Mouse (Mus musculus) small intestine, adult 2 months (tissue): ENCODE results near the gene Spry1. TPM values are rescaled to one million over a fixed set of nuclear protein-coding genes. Genes with fewer than 3 reads are reported as not detected.

Experiments used
- H3K27ac ChIP-seq: fragments of 200-500 bp; 2 replicates; pipeline ENCODE4 v1.5.1; 2012; ENCODE audit warnings: low read depth, low read length, control low read depth, inconsistent platforms; ENCODE audit not compliant: insufficient read depth
- H3K27me3 ChIP-seq: fragments of 200-500 bp; 2 replicates; pipeline ENCODE4 v1.6.1; 2012; ENCODE audit warnings: mild to moderate bottlenecking, moderate library complexity, low read length, inconsistent platforms; ENCODE audit not compliant: control insufficient read depth, insufficient read depth
- H3K36me3 ChIP-seq: fragments of 200-500 bp; 2 replicates; pipeline ENCODE4 v1.6.1; 2012; ENCODE audit warnings: mild to moderate bottlenecking, low read length, control low read depth, inconsistent platforms; ENCODE audit not compliant: control insufficient read depth, insufficient read depth
- H3K4me1 ChIP-seq: fragments of 200-500 bp; 2 replicates; pipeline ENCODE4 v1.6.1; 2012; ENCODE audit warnings: low read length, inconsistent platforms, mixed read lengths; ENCODE audit not compliant: control insufficient read depth, insufficient read depth, insufficient read length
- H3K4me3 ChIP-seq: fragments of 200-500 bp; 2 replicates; pipeline ENCODE4 v1.5.1; 2012; ENCODE audit warnings: low read depth, mild to moderate bottlenecking, control low read depth, inconsistent platforms, low read length, moderate library complexity
- CTCF ChIP-seq: fragments of 200-500 bp; IDR thresholded peaks from 2 replicates; pipeline ENCODE4 v1.5.1; 2012; ENCODE audit warnings: low read depth, mild to moderate bottlenecking, control low read depth, inconsistent platforms, low read length, moderate library complexity, mixed read lengths; ENCODE audit not compliant: insufficient replicate concordance, insufficient read length; ENCODE audit errors: extremely low read depth
- POLR2A ChIP-seq: fragments of 200-500 bp; IDR thresholded peaks from 2 replicates; pipeline ENCODE4 v1.6.1; 2012; ENCODE audit warnings: low read depth, mild to moderate bottlenecking, control low read depth, inconsistent platforms, low read length, moderate library complexity
- WGBS: fragments of 180-500 bp; shearing (Covaris S2); methylation state at CpG from one replicate; pipeline ENCODE4 v1.1.7; 2018; 5-methylcytosine and 5-hydroxymethylcytosine counted together
- polyA plus RNA-seq: library from polyadenylated mRNA; depleted of rRNA; stranded (reverse); fragments of >200 nt; gene quantifications from 2 replicates; pipeline ENCODE4 v1.2.3, GENCODE M21; 2012

Gene Spry1
- polyA plus RNA-seq, 1 experiment: 17.5 TPM

DNA sequence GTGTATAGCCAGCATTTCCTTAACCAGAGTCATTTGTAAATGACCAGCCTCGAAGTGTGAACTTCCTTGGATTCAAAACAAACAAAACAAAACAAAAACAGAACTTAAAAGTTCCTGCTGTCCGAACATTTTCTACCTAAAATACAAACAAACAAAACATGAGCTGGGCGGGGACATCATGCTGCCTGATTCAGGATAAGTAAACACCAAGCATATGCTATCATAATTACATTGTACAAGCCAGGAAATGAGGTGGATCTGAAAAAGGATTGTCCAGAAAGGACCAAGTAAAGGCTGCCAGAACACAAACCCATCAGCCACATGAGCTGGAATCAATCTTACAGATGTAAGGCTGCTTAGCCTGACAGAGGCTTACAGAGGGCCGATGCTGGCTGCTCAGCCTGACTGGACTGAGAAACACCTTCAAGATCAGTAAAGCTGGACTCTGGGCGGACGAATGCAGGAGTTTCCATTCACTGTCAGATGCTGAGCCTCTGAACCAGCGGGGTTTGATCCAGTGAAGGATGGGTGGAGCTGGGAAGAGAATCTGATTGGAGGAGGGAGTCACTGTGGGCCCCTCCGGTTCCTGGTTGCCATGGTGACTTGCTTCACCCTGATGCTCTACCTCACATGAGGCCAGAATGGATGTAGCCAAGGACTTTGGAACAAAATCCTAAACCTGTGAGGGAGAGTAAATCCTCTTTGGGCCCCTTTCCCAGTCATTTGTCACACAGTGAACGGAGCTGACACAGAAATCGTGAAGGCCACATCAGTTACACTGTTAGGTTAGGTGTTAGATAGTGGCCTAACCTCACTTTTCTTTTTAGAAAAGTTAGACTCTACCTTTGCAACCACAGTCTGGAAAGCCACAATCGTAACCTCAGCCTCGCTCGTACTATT, 34.5 kb upstream of the Spry1 start:
- WGBS: 56% methylated on average over 13 of the region's 13 CpGs
- H3K27me3 ChIP-seq: no peaks in the 10 kb centered on the region
- no peaks in the 10 kb centered on the region for H3K36me3 ChIP-seq
- peak overlapping the region; percentile 24; the same call in 1 of the 2 replicates for H3K27ac ChIP-seq
- H3K4me1 ChIP-seq: peaks cover 7% of the 10 kb centered on the region; the same call in 1 of the 2 replicates
- no peak overlapping the region for H3K4me3 ChIP-seq
- no peak for TF ChIP-seq POLR2A
- TF ChIP-seq CTCF: no peak

DNA sequence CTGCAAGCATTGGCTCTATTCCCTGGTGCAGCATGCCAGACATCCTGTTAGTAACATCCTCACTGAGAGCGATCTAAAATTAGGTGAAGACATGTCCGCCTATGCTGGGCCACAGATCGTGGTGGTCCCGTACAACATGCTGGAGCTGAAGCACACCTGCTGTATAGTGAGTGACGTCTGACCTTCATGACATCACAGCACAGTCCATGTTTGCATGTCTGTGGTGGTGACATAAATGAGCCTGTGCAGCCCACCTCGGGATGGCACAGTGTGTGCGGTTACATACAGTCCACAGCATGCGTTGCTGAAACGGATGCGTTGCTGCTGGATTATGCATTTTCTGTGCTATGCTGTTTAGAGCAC, 33.9 kb upstream of the Spry1 start:
- H3K4me3 ChIP-seq: no peak overlapping the region
- no peaks in the 10 kb centered on the region for H3K36me3 ChIP-seq
- H3K4me1 ChIP-seq: peaks cover 7% of the 10 kb centered on the region; the same call in 1 of the 2 replicates
- no peaks in the 10 kb centered on the region for H3K27me3 ChIP-seq
- 76% methylated on average over 10 of the region's 10 CpGs for WGBS
- TF ChIP-seq CTCF: no peak
- no peak for TF ChIP-seq POLR2A
- H3K27ac ChIP-seq: 0 out of 2 replicates have a peak overlapping the region, but pooled peaks have one; percentile 24

DNA sequence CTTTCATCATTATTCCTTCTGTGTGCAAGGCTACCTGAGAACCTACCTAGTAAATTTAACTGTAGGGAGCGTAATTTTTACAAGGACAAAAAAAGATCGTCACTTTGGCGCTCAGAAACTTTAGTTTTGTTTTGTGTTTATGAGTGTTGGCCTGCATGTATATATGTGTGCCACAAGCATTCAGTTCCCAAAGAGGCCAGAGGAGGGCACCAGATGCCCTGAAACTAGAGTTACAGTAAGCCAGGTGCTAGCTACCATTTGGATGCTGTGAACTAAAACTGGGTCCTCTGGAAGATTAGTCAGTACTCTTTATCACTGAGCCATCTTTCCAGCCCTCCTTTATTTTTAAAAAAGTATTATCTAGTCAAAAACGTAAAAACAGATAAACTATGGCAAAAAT, 30.8 kb upstream of the Spry1 start:
- Histone ChIP-seq H3K4me3 (no peak overlapping the region), H3K27ac (no peak overlapping the region), H3K36me3 (no peaks in the 10 kb centered on the region), H3K27me3 (no peaks in the 10 kb centered on the region), H3K4me1 (peaks cover 7% of the 10 kb centered on the region; the same call in 1 of the 2 replicates)
- 86% methylated on average over 4 of the region's 4 CpGs for WGBS
- TF ChIP-seq CTCF: no peak
- no peak for TF ChIP-seq POLR2A

DNA sequence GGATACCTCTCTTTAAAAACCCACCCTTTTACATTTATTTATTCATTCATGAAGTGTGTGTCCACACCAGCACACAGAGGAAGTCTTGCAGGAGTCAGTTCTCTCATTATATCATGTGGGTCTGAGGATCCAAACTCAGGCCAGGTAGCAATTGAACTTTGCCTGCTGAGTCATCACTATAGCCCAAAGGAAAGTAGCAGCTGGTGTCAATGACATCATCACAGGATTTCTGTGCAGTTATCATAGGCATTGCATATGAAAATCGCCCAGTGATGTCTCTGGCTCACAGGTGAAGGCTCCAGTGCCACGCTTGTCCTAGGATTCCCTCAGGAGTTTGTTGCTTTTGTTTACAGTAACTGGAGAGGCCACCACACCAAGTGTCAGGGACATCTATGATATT, 29.1 kb upstream of the Spry1 start:
- Histone ChIP-seq H3K27ac (no peak overlapping the region), H3K36me3 (no peaks in the 10 kb centered on the region), H3K4me3 (no peak overlapping the region), H3K27me3 (no peaks in the 10 kb centered on the region), H3K4me1 (peaks cover 4% of the 10 kb centered on the region; the same call in 1 of the 2 replicates)
- TF ChIP-seq CTCF (no peak), POLR2A (no peak)
- 44% methylated on average over 2 of the region's 2 CpGs for WGBS

DNA sequence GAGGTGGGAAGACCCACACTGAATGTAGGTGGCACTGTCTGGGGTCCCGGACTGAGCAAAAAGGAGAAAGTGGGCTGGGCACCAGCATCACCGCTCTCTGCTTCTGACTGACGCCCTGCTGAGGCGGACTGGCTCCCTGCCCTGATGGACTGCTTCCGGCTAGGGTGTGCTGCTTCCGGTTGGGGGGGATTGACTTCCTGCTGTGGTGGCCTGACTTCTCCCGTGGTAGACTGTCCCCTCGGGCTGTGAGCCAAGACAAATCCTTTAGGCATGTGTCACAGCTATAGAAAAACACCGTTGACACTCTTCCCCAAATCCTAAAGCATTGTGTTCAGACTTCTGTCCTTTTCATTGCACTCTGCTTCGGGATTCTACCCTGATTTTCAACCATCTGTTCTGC, 26.0 kb upstream of the Spry1 start:
- Histone ChIP-seq H3K27ac (no peak overlapping the region), H3K36me3 (no peaks in the 10 kb centered on the region), H3K27me3 (no peaks in the 10 kb centered on the region), H3K4me3 (no peak overlapping the region), H3K4me1 (no peaks in the 10 kb centered on the region)
- WGBS: 63% methylated on average over 10 of the region's 10 CpGs
- no peak for TF ChIP-seq CTCF
- no peak for TF ChIP-seq POLR2A

DNA sequence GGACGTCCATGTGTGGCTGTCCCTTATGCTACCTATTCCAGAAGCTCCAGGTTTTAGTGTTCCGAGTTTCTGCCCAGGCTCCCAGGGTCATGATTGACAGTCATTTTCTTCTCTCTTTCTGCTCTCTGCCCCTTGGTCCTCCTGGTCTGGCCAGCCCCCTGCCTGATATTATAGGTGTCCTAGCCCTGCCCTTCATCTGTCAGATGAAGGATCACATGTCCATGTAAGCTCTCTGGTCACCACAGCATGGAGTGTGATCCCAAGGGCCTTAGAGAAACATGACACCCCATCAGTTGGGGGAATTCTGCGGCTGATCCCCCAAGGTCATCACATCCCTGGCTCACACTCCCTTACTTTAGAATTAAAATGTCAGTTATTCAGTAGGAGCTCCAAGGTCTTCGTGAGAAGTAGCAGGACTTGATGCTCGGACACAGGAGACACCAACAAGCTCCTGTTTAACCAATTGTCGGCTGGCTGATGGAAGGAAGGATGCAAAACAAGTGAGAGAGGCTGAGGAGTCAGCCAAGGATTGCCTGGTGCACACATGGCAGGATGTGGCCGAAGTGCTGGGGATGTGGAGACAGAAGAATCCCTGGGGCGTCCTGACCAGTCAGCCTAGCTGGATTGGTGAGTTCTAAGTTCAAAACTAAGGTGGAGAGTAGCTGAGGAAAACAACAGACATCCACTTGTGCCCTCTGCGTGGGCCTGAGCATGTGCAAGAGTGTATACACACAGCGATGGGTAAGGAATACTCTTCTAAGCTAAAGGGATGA, 24.7 kb upstream of the Spry1 start:
- Histone ChIP-seq H3K36me3 (no peaks in the 10 kb centered on the region), H3K27me3 (no peaks in the 10 kb centered on the region), H3K4me3 (no peak overlapping the region), H3K4me1 (no peaks in the 10 kb centered on the region), H3K27ac (no peak overlapping the region)
- TF ChIP-seq CTCF: no peak
- TF ChIP-seq POLR2A: no peak
- WGBS: 85% methylated on average over 10 of the region's 10 CpGs
